Mouse (Mus musculus): ENCODE measurements around the gene Uggt2.
A peak's percentile ranks its signal among the peaks of the same experiment; 100 is the strongest.

Gene Uggt2

DNA sequence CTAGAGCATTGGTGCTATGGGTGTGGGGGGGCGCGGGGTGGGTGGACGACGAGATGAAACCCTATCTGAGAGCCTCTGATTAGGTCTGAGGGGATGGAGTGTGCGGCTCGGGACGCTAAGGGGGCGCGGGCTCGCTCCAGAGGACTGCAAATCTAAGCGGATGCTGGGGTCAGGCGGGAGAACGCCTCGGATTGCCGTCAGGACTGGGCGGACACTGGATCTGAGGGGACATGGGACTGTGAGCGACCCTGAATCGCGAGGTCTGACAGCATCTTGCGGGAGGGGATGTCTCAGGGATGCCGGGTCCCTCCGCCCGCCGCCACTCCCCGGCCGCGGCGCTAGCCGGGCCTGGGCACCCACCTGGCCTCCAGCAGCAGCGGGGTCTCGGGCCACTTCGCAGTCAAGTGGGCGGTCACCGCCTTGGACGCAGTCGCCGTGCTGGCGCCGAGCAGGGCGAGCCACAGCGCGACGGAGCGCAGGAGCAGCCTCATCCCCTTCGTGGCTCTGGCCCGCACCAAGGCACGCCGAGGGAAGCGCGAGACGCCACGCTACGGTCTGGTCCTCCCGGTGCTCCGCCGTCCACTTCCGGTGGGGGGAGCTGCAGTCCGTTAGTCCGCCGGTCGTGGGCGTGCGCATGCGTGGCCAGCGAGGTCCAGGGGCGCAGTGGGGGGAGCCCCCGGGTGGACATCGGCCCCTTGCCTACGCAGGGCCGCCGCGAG lies at the start of gene Uggt2:
Gene Uggt2 (minus strand): TSS at position 580 of the 719 bp plus-strand sequence.
- peak; percentile 78 for DNase-seq (ENCODE audit: low read depth, low spot score)

DNA sequence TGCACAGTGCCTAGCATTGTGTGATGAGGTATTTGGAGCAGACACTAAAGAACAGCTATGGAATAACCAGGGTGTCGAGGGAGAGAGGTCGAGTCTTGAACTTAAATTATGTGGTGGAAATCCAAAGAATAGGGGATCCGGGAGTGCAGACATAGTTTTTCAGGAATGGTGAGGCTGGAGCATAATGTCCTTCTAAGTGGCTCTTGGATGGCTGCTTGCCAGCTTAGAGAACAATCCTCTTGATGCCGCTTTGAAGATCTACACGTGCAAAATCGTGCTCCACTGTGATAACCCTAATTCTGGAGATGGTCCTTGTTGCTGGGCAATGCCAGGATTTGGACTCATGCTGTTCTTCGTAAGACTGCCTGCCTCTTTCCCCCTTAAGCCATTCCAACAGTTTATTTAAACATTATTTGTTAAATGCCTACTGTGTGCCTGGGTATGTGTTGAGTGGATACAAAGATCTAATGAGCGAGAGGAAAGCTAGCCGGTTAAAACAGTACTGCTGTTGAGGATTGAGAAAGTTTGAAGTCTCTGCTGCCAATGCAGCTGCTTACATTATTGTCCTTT lies 40.2 kb upstream of the Uggt2 start:
- no peak for DNase-seq (ENCODE audit: low read depth, low spot score)

DNA sequence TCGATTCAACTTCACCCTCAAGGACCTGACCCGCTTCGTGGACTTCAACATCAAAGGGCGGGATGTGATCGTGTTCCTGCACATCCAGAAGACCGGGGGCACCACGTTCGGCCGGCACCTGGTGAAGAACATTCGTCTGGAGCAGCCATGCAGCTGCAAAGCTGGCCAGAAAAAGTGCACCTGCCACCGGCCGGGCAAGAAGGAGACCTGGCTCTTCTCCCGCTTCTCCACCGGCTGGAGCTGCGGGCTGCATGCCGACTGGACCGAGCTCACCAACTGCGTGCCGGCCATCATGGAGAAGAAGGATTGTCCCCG lies 39.5 kb upstream of the Uggt2 start:
- no peak for DNase-seq (ENCODE audit: low read depth, low spot score)

DNA sequence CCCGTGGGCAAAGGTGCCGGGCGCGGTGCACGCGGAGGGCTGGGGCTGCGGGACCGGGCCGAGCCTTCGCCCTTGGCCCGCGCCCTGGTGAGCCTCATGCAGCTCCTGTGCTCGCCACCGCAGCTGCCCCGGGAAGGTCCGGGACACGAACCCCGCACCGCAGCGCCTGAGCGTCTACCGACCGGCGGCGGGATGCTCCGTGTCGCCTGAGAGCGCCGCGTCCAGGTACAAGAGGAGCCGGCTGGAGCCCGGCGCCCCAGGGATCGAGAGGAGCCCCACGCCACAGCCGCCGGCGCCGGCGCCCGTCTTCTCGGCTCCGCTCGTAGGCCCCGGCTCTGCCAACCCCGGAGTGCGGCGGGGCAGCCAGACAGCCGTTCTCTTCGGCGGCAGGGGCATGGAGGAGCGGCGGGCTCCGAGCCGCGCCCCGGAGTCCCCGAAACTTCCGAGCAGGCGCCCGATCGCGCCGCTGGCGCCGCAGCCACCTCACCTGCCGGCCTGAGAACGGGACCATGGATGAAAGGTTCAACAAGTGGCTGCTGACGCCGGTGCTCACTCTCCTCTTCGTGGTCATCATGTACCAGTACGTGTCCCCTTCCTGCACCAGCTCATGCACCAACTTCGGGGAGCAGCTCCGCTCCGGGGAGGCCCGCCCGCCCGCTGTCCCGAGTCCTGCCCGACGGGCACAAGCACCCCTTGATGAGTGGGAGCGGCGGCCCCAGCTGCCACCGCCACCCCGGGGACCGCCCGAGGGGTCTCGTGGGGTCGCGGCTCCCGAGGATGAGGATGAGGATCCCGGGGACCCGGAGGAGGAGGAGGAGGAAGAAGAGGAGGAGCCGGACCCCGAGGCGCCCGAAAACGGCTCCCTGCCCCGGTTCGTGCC lies 38.9 kb upstream of the Uggt2 start, which contains the start of gene Hs6st3:
Gene Hs6st3 (plus strand): TSS at position 436 of the 880 bp plus-strand sequence.
- no peak for DNase-seq (ENCODE audit: low read depth, low spot score)

DNA sequence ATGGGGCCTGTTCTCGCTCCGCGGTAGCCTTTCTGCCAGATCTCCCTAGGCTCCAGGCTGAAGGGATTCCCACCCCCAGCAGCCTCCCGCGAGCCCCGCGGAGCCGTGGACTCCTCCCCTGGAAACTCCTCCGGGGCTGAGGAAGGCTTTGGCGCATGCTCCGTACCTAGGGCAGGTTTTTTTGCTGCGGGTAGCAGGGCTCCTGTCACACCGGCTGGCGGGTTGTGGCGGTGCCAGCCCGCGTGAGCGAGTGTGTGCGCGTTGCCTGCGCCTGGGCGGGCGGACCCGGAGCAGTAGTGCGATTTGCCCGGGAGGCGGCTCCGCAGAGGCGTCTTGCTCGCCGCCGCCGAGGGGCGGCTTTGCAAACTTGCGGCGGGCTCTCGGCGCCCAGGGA lies 38.3 kb upstream of the Uggt2 start:
- DNase-seq (ENCODE audit: low read depth, low spot score): no peak

DNA sequence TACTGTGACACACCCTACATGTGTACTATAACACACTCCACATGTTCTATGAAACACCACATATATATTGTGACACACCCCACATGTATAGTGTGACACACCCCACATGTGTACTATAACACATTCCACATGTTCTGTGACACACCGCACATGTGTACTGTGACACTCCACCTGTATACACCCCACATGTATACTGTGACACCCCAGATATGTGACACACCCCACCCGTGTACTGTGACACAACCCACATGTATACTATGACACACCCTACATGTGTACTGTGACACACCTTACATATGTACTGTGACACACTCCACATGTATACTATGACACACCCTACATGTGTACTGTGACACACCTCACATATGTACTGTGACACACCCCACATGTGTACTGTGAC lies 28.1 kb upstream of the Uggt2 start:
- DNase-seq (ENCODE audit: low read depth, low spot score): no peak

DNA sequence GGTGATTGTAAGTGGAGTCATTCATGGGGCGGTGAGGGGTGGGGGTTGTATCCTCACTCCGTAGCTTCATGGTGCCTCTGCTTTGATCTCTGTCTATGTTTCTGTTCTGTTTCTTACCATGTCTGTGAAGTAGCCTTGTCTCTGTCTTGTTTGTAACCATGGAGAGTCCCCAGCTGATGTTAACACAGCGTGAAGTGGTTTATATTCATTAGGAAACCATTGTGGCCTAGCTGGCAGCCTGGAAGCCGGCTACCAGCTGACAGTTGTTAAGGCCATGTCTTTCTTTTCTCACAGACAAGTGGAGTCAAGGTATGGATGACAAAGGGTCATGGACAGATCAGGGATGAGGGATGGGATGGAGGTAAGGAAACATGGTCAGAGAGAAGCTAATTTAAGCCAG lies 26.6 kb upstream of the Uggt2 start:
- DNase-seq (ENCODE audit: low read depth, low spot score): no peak

DNA sequence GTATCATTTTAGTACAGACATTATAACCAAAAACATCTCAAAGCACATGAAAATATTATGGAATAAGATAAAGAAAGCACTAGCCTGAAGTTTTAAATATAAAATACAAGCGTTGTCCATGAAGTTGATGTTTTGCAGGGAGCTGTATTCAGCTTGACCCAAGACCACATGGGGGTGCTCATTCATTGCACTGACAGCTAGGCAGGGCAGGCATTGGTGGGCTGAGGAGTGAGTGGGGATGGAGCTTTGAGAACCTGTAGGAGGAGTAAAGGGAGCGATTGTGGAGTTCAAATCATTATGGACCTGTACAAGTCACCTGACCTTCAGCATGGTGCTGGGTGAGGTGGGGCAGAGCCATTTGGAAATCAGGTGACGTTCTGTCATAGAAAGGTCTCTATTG lies 24.8 kb upstream of the Uggt2 start:
- DNase-seq (ENCODE audit: low read depth, low spot score): peak; percentile 12

DNA sequence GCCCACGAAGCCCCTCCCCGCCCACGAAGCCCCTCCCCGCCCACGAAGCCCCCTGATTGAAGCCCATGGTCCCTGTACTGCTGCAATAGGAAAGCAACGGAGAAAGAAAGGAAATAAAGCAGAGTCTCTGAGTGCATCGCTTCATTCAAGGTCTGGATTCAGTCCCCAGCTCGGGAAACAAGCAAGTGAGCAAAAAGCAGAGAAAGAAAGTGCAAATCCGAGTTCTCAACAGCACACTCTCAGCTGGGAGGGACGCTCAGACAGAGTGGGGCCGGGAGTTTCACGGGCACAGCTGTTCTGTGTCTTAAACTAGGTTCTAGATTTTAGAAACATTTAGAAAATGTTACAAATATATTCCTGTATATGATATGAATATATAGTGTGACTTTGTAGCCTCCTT lies 24.4 kb upstream of the Uggt2 start:
- DNase-seq (ENCODE audit: low read depth, low spot score): no peak

DNA sequence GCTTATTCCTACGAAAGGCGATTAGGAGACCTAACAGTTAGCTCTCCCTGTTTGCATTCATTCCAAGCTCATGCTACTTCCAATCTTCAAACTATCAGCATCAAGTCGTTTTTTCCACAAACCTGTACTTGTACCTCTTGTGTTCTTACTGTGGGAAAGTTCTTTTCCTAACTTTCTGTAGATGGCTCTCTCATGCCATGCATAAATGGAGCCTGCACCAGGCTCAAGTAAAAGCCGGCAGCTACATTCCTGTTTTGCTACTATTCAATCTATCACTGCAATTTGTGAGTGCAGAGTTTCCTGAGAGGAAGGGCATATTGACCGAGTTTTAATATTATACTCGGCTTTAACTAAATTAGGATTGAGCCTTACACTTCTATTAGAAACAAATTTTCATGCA lies 13.3 kb upstream of the Uggt2 start:
- DNase-seq (ENCODE audit: low read depth, low spot score): no peak

DNA sequence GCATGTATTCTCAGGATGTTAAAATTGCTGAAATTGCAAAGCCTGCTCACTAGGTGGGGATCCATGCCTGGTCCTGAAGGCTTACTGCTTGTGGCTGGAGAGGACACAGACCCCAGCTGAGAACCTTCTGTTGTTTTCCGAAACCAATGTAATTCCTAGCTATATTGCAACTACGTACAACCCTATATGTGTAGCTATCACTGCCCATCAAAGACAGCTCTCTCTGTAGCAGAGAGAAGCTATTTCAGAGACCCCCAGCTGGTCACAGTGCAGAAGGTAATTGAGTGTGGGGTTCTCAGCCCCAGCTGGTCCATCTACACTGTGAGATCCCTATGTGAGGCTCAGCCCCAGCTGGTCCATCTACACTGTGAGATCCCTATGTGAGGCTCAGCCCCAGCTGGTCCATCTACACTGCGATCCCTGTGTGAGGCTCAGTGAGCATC lies 10.6 kb upstream of the Uggt2 start:
- no peak for DNase-seq (ENCODE audit: low read depth, low spot score)

DNA sequence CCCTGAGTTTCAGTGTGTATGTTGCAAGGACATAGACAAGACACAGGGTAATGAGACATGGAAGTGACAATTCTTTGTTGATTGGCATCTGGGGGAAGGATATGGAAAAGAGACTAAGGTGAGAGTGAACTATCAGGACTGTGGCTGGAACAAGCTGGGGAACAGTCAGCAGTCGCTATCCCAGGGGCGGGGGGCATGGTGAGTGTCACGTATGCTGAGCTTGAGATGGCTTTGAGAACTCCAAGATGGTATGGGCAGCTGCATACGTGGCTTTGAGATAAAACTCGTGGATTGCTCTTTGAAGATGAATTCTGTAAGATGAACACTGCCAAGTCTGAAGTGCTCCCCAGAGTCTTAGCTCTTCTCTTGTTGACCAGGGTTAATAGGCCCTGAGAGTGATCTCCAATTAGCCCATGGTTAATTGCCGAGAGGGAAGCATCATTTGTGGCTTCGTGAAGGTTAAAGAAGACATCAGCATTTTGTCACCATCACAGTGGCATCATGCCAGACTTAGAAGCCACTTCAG lies 9.6 kb upstream of the Uggt2 start:
- DNase-seq (ENCODE audit: low read depth, low spot score): no peak

DNA sequence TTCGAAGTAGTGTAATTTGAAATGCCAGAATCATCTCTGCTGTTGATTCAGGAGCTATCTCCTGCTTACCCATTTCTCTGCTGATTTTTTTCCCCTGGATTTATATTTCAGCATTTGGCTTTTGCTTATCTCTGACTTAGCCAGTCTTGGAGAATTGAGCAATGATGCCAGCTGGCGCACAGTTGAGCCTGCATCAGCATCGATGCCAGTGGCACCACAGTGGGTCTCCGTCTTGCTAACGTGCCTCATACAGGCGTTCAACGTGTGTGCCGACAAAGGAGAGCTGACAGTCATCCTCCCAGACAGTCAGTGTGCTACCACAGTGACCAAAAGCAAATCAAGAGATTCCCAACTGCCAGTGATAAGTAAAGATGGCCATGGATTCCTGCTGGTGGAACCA lies 8.4 kb upstream of the Uggt2 start:
- DNase-seq (ENCODE audit: low read depth, low spot score): no peak

DNA sequence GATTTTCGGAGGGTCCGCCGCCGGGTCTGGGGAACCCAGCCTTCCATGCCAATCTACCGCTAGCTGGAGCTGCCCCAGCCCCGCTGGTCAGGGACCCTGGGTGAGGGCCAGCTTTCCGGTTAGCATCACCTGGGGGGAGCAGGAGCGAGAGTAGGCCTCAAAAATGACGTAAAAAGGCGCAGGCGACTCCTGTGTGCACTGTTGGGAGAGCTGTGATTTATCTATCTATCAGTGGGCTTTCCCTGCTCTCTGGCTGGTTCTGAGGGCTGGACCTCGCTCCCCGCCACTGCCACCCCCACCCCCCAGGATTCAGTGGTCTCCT lies 301 bp upstream of the Uggt2 start:
- no peak for DNase-seq (ENCODE audit: low read depth, low spot score)

DNA sequence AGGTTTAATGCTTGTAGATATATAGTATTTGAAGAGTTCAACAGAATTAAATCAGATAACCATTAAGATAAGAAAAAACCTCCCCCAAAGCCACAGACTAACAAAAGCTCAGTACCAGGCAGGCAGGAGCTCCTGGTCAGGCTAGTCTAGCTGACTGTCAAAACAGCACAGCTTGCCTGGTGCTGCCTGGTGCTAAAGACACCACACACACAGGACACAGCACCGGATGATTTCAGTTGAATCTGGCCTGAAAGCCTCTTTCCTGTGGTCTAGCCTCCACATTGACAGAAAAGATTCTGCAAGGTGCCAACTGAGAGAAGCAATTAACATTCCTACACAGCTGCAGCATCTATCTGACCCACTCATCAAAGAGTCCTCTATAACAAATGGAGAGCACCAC lies 37.4 kb downstream of the Uggt2 start:
- DNase-seq (ENCODE audit: low read depth, low spot score): no peak

DNA sequence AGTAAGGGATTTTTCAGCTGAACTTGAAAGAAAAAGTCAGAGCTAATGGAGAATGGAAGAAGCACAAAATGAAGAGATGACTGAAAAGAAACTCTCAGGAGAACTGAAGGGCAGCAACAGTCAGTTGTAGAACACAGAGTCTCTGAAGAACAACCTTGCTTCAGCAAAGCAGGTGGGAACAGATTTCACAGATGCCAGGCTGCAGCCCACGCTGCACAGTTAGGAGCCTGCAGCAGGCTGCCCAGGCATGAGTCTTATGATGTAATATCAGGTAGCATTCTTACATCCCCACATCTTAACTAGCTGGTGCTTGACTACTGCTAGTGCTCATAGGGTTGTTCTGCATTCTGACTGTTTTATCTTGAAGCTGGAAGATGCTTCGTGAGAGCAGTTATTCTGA lies 38.5 kb downstream of the Uggt2 start:
- no peak for DNase-seq (ENCODE audit: low read depth, low spot score)

DNA sequence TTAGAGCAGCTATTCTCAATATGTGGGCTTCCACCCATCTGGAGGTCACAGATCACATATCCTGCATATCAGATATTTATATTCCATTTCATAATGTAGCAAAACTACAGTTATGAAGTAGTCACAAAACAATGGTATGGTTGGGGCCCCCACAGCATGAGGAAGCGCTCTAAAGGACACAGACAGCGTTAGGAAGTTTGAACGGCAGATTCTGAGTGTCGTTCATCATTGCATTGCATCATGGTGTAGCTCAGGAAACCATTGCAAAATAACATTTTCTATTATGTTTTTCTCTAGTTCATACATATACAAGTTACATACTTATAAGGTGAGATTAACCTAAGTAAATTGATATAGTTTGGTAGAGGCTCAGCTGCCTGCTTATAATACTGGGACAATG lies 42.2 kb downstream of the Uggt2 start:
- DNase-seq (ENCODE audit: low read depth, low spot score): no peak

DNA sequence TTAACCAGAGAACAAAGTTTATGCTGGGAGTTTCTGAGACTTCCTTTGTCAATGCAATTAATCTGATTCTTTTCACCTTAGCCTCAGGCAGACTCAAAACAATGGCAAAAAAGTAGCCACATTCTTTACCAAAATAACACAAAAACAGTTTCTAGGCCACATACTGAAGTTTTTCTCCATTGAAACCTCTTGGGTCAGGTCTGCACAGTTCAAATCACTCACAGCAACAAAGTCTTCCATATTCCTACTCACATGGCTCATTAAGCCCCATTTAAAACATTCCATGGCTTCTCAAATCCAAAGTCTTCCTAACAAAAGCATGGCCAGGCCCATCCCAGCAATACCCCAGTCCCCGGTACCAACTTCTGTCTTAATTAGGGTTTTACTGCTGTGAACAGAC lies 46.3 kb downstream of the Uggt2 start:
- no peak for DNase-seq (ENCODE audit: low read depth, low spot score)

DNA sequence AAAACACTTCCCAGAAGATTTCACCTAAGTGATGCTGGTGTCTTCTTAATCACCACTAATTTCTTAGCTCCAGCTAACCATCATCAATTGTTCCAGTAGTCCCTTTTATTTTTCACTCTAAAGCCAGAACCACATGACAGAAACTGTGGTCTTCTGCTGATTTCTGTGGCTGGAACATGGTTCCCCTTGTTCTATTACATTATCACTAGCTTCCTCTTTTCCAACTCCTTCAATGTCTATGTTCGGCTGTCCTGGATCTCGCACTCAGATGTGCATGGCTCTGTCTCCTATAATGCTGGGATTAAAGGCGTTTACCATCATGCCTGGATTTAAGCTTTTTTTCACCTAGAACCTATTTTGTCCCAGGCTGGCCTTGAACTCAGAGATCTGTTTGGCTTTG lies 46.9 kb downstream of the Uggt2 start:
- no peak for DNase-seq (ENCODE audit: low read depth, low spot score)

DNA sequence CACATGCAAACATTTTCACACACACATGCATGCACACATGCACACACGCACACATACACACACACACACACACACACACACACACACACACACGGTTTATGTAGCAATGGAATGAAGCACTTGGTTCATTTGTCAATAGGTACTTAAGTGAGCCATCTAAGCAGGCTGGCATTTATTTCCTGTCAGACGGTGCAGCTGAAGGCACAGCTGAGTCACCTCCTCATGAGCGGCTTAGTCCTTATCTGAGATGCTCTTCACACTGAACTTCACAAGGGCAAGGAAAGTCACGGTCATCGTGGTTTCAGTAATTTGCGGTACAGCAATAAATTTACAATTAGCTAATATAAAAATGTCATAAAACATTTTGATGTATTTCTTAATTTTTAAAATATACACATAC lies 55.5 kb downstream of the Uggt2 start:
- peak; percentile 35 for DNase-seq (ENCODE audit: low read depth, low spot score)

DNA sequence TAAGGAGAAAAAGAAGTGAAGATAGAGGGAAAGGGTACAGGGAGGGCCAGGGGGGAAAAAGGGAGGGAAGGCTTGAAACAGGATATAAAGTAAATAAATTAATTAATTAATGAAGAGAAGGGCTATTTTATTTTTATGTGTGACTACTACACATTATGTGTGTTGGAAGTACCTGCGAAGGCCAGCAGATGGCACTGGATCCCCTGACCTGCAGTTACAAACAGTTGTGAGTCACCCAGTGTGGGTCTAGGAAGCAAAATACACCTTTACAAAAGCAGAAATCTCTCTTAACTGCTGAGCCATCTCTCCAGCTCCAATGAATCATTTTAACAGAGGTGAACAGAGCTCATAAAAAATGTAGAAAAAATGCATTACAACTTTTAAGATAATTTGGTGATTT lies 59.0 kb downstream of the Uggt2 start:
- DNase-seq (ENCODE audit: low read depth, low spot score): peak; percentile 72

DNA sequence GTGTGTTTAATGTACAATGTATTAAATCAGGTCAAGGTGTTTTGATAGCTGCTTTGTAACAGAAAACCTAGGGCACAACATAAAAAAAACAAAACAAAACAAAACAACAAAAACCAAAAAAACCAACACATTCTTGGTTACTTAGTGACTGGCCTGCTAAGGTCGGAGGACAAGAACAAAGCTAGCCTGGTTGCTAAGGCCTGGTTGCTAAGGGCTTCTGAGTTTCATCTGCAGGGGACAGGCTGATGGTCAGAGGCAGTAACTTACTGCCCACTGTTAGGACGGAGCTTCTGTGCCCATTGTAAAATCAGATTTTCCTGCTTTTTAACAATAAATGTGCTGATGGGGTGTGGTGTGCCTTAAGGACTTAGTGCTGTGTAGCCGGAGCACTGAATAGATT lies 61.5 kb downstream of the Uggt2 start:
- no peak for DNase-seq (ENCODE audit: low read depth, low spot score)

All from 3T3-L1 (cell line).